Mouse (Mus musculus) spleen, adult 2 months (tissue): Measurements from ENCODE around the gene Smad9. TPM values are rescaled to one million over a fixed set of nuclear protein-coding genes. Genes with fewer than 3 reads are reported as not detected.

Source experiments
- DNase-seq, 2 experiments: peaks; one replicate each; pipeline versions ENCODE4 v3.0.0 to v3.0.0-alpha.2; 2012 to 2021; ENCODE audit warnings: low spot score in 2 of 2, low read depth in 1 of 2
- H3K27ac ChIP-seq: fragments of 200-500 bp; 2 replicates; pipeline ENCODE4 v1.5.1; 2012; ENCODE audit warnings: low read length, inconsistent platforms; ENCODE audit not compliant: insufficient read depth
- H3K27me3 ChIP-seq: fragments of 200-500 bp; 2 replicates; pipeline ENCODE4 v1.6.1; 2012; ENCODE audit warnings: mild to moderate bottlenecking, moderate library complexity, low read length, inconsistent platforms; ENCODE audit not compliant: control insufficient read depth, insufficient read depth
- H3K36me3 ChIP-seq: fragments of 200-500 bp; 2 replicates; pipeline ENCODE4 v1.6.1; 2012; ENCODE audit warnings: mild to moderate bottlenecking, low read length, inconsistent platforms; ENCODE audit not compliant: control insufficient read depth, insufficient read depth
- H3K4me1 ChIP-seq: fragments of 200-500 bp; 2 replicates; pipeline ENCODE4 v1.6.1; 2011; ENCODE audit warnings: inconsistent platforms; ENCODE audit not compliant: control insufficient read depth, insufficient read depth, insufficient read length
- H3K4me3 ChIP-seq: fragments of 200-500 bp; 2 replicates; pipeline ENCODE4 v1.5.1; 2011; ENCODE audit warnings: mild to moderate bottlenecking, inconsistent platforms; ENCODE audit not compliant: insufficient read depth, insufficient read length; ENCODE audit errors: extremely low read depth
- CTCF ChIP-seq: fragments of 200-500 bp; IDR thresholded peaks from 2 replicates; pipeline ENCODE4 v1.5.1; 2011; ENCODE audit warnings: mild to moderate bottlenecking, inconsistent platforms; ENCODE audit not compliant: insufficient read depth, insufficient read length, insufficient replicate concordance; ENCODE audit errors: extremely low read depth
- POLR2A ChIP-seq: fragments of 200-500 bp; IDR thresholded peaks from 2 replicates; pipeline ENCODE4 v1.6.1; 2011; ENCODE audit warnings: low read depth, low read length, inconsistent platforms
- whole genome bisulfite sequencing: fragments of 180-500 bp; shearing (Covaris S2); methylation state at CpG from one replicate; pipeline ENCODE4 v1.1.7; 2018; 5-methylcytosine and 5-hydroxymethylcytosine counted together
- polyA plus RNA-seq: library from polyadenylated mRNA; depleted of rRNA; stranded (reverse); fragments of >200 nt; gene quantifications from 2 replicates; pipeline ENCODE4 v1.2.3, GENCODE M21; 2012

The Smad9 gene
- polyA plus RNA-seq, 1 experiment = 0.23 TPM

DNA sequence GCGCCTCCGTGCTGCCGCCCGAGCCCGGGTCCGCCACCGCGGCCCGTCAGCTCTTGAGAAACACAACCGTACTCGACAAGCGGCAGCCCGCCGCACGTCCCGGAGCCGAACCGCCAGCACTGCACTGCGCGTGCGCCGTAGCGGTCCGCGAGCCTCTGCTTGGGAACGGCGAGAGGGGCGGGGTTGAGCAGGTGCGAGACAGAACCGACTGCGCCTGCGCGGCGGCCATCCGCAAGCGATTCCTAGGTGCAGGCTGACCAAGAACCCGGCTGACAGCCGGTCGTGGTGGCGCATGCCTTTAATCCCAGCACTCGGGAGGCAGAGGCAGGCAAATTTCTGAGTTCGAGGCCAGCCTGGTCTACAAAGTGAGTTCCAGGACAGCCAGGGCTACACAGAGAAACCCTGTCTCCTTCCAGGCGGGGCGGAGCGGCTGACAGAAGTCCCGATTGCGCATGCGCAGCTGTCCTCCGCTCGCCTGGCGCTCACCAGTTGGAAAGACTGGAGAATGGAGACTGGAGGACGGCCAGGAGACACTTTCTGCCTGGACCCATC, 52.4 kb downstream of the Smad9 start, which contains the start of gene Rfxap:
Rfxap (minus strand) TSS at position 126 of the 552 bp plus-strand sequence.
- peak; percentile 89 to 93 for DNase-seq
- peak within 1 kb of the TSS; percentile 84 for H3K4me3 ChIP-seq
- peaks cover 11% of the 10 kb centered on the region for H3K36me3 ChIP-seq
- WGBS = under 1% methylated on average over 52 of the region's 52 CpGs
- H3K27me3 ChIP-seq = no peaks in the 10 kb centered on the region
- peak within 1 kb of the TSS; percentile 81 for H3K27ac ChIP-seq
- peak; percentile 71 for TF ChIP-seq POLR2A
- TF ChIP-seq CTCF = no peak
- peaks cover 2% of the 10 kb centered on the region for H3K4me1 ChIP-seq

DNA sequence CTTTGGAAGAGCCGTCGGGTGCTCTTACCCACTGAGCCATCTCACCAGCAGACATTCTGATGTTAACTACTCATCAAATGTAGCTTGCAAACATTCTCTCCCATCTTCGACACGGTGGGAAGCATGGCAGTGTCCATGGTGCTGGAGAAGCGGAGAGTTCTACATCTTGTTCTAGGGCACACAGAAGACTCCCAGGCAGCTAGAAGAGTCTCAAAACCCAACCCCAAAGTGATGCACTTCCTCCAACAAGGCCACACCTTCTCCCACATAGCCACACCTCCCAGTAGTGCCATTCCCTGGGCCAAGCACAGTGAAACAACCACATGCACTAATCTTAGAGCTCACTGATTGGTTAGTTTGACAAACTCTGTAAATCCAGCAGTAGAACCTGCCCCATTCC, 53.7 kb downstream of the Smad9 start:
- Histone ChIP-seq H3K27ac (no peak overlapping the region), H3K27me3 (no peaks in the 10 kb centered on the region), H3K36me3 (peaks cover 3% of the 10 kb centered on the region), H3K4me3 (no peak overlapping the region), H3K4me1 (peaks cover 2% of the 10 kb centered on the region)
- no peak for TF ChIP-seq POLR2A
- TF ChIP-seq CTCF = no peak
- WGBS = 67% methylated on average over 5 of the region's 5 CpGs
- no peak for DNase-seq

DNA sequence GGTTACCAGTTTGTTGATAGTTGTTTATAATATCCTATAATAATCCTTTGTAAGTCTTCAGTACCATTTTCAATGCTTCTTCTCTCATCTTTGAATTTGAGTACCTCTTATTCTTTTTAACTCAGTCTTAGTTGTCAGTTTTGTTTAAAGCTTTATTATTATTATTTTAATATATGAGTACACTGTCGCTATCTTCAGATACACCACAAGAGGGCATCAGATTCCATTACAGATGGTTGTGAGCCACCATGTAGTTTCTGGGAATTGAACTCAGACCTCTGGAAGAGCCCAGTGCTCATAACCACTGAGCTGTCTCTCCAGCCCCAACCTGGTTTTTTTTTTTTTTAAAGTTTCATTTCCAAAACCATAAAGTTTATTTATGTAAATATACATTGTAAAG, 56.2 kb downstream of the Smad9 start:
- DNase-seq = no peak
- Histone ChIP-seq H3K36me3 (no peaks in the 10 kb centered on the region), H3K4me1 (peaks cover 2% of the 10 kb centered on the region), H3K4me3 (no peak overlapping the region), H3K27ac (no peak overlapping the region), H3K27me3 (no peaks in the 10 kb centered on the region)
- 62% methylated on average over 1 of the region's 1 CpGs for WGBS
- TF ChIP-seq POLR2A (no peak), CTCF (no peak)

DNA sequence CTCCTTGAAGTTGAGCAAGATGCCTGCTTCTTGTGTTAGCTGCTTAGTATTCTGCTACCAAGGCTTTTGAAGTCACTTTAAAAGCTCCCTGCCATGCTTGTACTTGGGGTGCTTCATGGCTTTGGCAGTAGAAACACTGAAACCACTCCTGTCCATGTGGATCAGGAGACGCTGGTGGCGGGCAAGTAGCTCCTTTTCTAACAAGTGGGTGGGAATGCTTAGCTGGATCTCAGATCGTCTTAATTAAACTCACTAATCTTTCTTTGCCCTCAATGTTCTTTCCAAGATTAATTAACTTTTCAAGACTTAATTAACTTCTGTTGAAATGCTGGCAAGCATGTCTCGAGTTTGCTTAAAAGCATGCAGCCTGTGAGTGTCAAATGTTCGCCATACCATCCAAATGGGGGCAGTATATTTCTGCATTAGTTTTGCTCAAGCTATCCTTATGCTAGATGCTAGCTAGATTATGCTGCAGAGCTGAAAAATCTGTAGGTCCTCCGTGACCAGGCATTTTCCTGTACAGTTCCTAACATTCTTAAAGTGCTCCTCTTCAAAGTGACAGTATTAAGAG, 58.1 kb downstream of the Smad9 start:
- no peak overlapping the region for H3K27ac ChIP-seq
- no peak for DNase-seq
- no peaks in the 10 kb centered on the region for H3K36me3 ChIP-seq
- TF ChIP-seq POLR2A = no peak
- TF ChIP-seq CTCF = no peak
- no peaks in the 10 kb centered on the region for H3K4me1 ChIP-seq
- no peaks in the 10 kb centered on the region for H3K27me3 ChIP-seq
- no peak overlapping the region for H3K4me3 ChIP-seq
- WGBS = 84% methylated on average over 6 of the region's 6 CpGs

DNA sequence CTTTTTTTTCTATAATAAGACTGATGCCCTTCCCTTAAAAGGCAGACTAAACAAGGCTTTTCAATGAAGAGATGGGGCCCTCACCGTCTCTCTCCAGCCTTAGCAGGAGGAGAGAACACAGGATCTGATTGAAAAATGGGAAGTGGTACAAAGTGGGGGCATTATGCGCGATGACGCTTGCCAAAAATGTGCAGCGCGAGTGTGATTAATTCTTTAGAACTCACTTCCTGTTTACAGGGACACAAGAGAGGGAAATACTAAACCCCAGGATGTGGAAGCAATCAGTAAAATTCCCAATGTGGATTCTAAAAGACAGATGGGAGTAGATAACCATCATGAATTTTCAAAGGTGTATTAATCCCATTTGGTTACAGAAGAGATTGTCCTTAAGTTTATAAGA, 59.2 kb downstream of the Smad9 start:
- 2% methylated on average over 6 of the region's 6 CpGs for WGBS
- Histone ChIP-seq H3K4me1 (no peaks in the 10 kb centered on the region), H3K27me3 (no peaks in the 10 kb centered on the region), H3K36me3 (no peaks in the 10 kb centered on the region), H3K27ac (no peak overlapping the region), H3K4me3 (no peak overlapping the region)
- no peak for TF ChIP-seq POLR2A
- TF ChIP-seq CTCF = no peak
- DNase-seq = no peak

DNA sequence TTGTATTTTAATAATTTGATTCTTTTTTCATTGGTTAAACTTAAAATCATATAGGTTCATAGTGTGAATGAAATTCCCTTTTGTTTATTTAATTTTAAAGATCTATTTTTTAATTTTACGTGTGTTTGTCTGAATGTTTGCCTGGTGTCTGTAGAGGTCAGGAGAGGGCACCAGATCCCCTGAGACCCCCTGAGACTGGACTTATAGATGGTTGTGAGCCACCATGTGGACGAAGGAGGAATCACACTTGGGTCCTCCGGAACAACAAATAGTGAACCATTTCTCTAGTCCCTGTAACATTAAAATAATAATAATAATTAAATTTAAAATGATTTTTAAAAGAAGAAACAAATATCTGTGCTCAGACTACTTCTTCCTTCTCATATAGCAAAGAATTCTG, 59.9 kb downstream of the Smad9 start:
- Histone ChIP-seq H3K27ac (no peak overlapping the region), H3K4me3 (no peak overlapping the region), H3K4me1 (no peaks in the 10 kb centered on the region), H3K36me3 (no peaks in the 10 kb centered on the region), H3K27me3 (no peaks in the 10 kb centered on the region)
- TF ChIP-seq CTCF (peak; percentile 58; the same call in 1 of the 2 replicates), POLR2A (no peak)
- peak in 1 of 2 experiments; percentile 55 for DNase-seq
- 17% methylated on average over 3 of the region's 3 CpGs for WGBS

DNA sequence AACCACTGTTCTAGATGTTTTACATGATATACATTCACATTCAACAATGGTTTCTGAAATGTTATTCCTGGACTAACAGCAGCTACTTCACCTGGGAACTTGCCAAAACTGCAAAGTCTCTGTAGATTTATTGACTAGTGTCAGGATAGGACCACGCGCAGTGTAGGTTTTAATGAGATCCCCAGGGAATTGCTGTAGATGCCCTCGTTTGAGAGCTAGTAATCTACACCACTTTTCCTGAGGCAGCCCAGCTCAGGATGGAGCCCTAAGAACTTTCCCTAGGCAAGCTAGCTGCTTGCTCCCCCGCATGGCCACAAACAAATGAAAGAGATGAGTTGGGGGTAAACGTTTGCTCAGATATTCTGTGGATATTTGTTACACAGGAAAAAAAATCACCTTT, 67.1 kb downstream of the Smad9 start:
- Histone ChIP-seq H3K36me3 (no peaks in the 10 kb centered on the region), H3K27ac (no peak overlapping the region), H3K4me3 (no peak overlapping the region), H3K27me3 (no peaks in the 10 kb centered on the region), H3K4me1 (no peaks in the 10 kb centered on the region)
- no peak for TF ChIP-seq CTCF
- TF ChIP-seq POLR2A = no peak
- 79% methylated on average over 5 of the region's 5 CpGs for WGBS
- no peak for DNase-seq
